Mouse (Mus musculus) C2C12 (cell line): ENCODE data around the gene Slco3a1.

Experiments used
- CTCF ChIP-seq: IDR thresholded peaks from one replicate; pipeline ENCODE4 v1.5.1; 2011; ENCODE audit not compliant: control insufficient read depth, insufficient read depth, insufficient read length
- MYOG ChIP-seq: IDR thresholded peaks from one replicate; pipeline ENCODE4 v1.6.1; 2011; ENCODE audit not compliant: control insufficient read depth, insufficient read length; ENCODE audit errors: extremely low read depth
- USF1 ChIP-seq: IDR thresholded peaks from one replicate; pipeline ENCODE4 v1.6.1; 2011; ENCODE audit warnings: low read depth, mild to moderate bottlenecking, control low read depth, moderate library complexity

DNA sequence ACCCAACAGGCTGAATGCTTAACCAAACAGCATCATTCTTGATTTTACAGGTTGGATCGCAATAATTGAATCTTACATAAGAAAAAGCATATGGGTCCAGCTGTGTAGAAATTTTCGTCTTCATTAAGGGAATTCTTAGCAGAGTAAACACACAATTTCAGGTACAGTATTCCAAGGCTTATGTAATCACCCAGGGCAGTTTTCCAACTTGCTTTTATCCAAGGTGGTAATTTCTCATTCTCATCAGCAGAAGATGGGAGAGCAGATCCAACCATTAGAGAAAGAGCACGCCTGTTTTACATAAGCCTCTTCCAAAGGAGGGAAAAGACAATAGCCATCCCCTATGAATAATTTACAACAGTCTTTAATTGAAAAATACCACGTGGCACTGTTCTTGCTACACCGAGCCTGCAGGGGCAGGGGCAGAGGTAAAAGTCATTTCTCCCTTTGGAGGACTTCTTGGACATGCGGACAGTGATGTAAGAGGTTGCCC is 9.0 kb downstream of the Slco3a1 start:
- no peak for TF ChIP-seq MYOG
- TF ChIP-seq CTCF = no peak
- no peak for TF ChIP-seq USF1
